Mouse (Mus musculus) heart, adult 2 months (tissue): Measurements from ENCODE around the gene 4922502D21Rik.

Experiments
- CTCF ChIP-seq: fragments of 200-600 bp; IDR thresholded peaks from 2 replicates; pipeline ENCODE4 v1.8.1; 2022; ENCODE audit warnings: antibody characterized with exemption, mild to moderate bottlenecking, moderate library complexity
- EP300 ChIP-seq: fragments of 200-500 bp; IDR thresholded peaks from 2 replicates; pipeline ENCODE4 v1.6.1; 2011; ENCODE audit warnings: low read depth, low read length, control low read depth; ENCODE audit not compliant: insufficient read depth
- POLR2A ChIP-seq: fragments of 200-500 bp; IDR thresholded peaks from 2 replicates; pipeline ENCODE4 v1.6.1; 2011; ENCODE audit warnings: mild to moderate bottlenecking, low read depth, low read length, control low read depth; ENCODE audit not compliant: insufficient read depth

DNA sequence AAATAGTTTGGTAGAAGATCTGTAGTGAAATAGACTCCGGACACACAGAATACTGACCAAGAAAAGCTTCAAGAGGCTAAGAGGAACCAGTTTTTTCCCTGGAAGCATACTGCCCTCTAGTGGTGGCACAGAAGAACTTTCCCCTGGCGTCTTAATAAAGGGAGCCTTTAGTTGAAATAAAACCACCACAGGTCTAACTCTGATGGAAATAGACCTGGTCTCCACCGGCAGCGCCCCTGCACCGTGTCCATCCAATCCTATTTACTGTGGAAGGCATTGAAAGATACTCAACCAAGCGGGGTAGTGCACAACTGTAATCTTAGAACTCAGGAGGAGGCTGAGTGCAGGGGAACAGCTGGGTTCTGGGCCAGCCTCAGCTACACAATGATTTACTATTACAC, 34.4 kb upstream of the 4922502D21Rik start:
- TF ChIP-seq CTCF = peak; percentile 99
- TF ChIP-seq EP300 = no peak
- no peak for TF ChIP-seq POLR2A
